Mouse (Mus musculus) C2C12 (cell line): ENCODE results near the gene Spef1.

Experiments
- CTCF ChIP-seq: IDR thresholded peaks from one replicate; pipeline ENCODE4 v1.5.1; 2011; ENCODE audit not compliant: control insufficient read depth, insufficient read depth, insufficient read length
- MYOD1 ChIP-seq: IDR thresholded peaks from one replicate; pipeline ENCODE4 v1.6.1; 2011; ENCODE audit warnings: low read depth; ENCODE audit not compliant: control insufficient read depth, insufficient read length
- MYOG ChIP-seq: IDR thresholded peaks from one replicate; pipeline ENCODE4 v1.6.1; 2011; ENCODE audit not compliant: control insufficient read depth, insufficient read length; ENCODE audit errors: extremely low read depth
- USF1 ChIP-seq: IDR thresholded peaks from one replicate; pipeline ENCODE4 v1.6.1; 2011; ENCODE audit warnings: low read depth, mild to moderate bottlenecking, control low read depth, moderate library complexity

DNA sequence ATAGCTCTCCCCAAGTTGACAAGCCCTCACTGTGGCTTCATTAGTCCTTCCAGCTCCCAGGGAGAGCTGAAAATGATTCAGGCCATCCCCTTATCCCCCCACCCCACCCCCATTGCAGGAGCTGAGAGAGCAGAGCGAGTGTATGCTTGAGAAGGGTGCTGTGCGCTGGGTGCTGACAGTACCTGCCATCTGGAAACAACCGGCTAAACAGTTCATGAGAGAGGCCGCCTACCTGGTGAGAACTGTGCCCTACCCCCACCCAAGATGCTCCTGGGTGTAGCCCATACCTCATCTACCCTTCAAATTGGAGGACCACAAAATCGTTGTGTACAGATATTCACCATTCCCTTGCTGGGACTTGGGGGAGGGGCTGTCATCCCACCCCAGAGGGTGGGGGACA lies 47.8 kb downstream of the Spef1 start:
- TF ChIP-seq USF1 = no peak
- TF ChIP-seq CTCF = no peak
- no peak for TF ChIP-seq MYOD1
- TF ChIP-seq MYOG = no peak
